Comparison of ENCODE assay signal across 13 mouse cellular contexts in the genomic region with DNA sequence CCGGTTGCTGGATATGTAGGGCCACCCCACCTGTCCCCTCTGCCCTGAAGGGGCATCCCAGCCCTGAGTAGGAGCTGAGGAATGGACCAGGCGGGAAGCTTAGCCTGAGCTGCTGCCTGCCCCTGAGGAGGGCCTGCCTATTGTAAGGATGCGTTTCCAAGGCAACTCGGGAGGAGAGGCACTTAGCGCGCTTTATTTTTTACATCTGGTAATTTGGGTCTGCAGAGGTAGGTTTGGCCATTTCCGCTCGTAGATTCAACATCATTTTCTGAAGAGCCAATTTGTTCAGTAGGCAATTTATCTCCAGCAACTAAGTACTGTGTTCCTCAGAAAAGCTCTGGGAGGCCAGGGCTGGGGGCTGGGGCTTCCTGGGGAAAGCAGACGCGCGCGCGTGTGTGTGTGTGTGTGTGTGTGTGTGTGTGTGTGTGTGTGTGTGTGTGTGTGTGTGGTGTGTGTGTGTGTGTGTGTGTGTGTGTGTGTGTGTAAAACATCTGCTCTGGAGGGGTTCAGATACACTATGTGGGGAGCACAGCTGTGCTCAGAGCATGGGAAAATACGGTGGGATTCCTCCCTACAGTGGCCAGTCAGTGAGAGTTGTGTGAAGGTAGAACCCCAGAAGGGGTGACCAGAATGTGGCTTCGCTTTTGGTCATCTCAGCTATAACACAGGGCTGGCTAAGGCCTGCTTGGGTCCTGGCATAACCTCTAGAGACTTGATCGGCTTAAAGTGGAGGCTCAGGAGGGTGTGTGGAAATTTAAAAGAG. TPM values are rescaled to one million over a fixed set of nuclear protein-coding genes. Genes with fewer than 3 reads are reported as not detected.
DNase-seq lines count a peak whose midpoint lies in the region; ATAC-seq lines count a peak whose summit lies in the region.
"Had no signal": no experiment of that assay in that cellular context is flagged by ENCODE, and none has a peak within 500 bp of the region (broad histone marks: within the 10 kb centered on the region; RNA-seq: fewer than 3 reads in every experiment).

No protein-coding gene starts in this region.

- H3K27ac ChIP-seq in embryonic facial prominence, embryonic 13.5 days = no peak overlapping the region
- peak overlapping the region; percentile 64 for H3K27ac ChIP-seq in hindbrain, embryonic 15.5 days (replicated peaks)
- H3K27ac ChIP-seq in midbrain, embryonic 16.5 days (ENCODE audit: low read length) = peak overlapping the region; percentile 75
- H3K27ac ChIP-seq: limb, embryonic 15.5 days had no signal

- no peaks in the 10 kb centered on the region for H3K36me3 ChIP-seq in embryonic facial prominence, embryonic 13.5 days
- 0 out of 2 replicates have a peak, but pooled peaks cover 3% of the 10 kb centered on the region for H3K36me3 ChIP-seq in hindbrain, embryonic 15.5 days
- H3K36me3 ChIP-seq in midbrain, embryonic 16.5 days (ENCODE audit: control insufficient read depth, insufficient read depth, low read length) = 0 out of 2 replicates have a peak, but pooled peaks cover 2% of the 10 kb centered on the region
- H3K36me3 ChIP-seq: limb, embryonic 15.5 days had no signal

- peak; percentile 70 for DNase-seq in brain, adult 2 months (ENCODE audit: low read depth, low spot score)
- DNase-seq in adipocyte (ENCODE audit: low spot score) = no peak
- DNase-seq in adrenal gland, adult 18-20 months (ENCODE audit: low spot score in 2 of 2) = no peak
- no peak for DNase-seq in layer of hippocampus, postnatal 14 days (ENCODE audit: low spot score in 2 of 2)
- DNase-seq in spleen, adult 12 weeks (ENCODE audit: low spot score) = no peak
- DNase-seq: cerebellum, adult 2 months; kidney, postnatal 10 days; thymus, adult 2 months had no signal

- peaks cover 31% of the 10 kb centered on the region for H3K27me3 ChIP-seq in embryonic facial prominence, embryonic 13.5 days
- H3K27me3 ChIP-seq in hindbrain, embryonic 15.5 days = no peaks in the 10 kb centered on the region
- H3K27me3 ChIP-seq in midbrain, embryonic 16.5 days (ENCODE audit: control insufficient read depth, insufficient read depth, low read depth, low read length) = no peaks in the 10 kb centered on the region
- H3K27me3 ChIP-seq: CH12.LX had no signal

- H3K4me1 ChIP-seq in embryonic facial prominence, embryonic 13.5 days = peaks cover 35% of the 10 kb centered on the region
- peaks cover 50% of the 10 kb centered on the region for H3K4me1 ChIP-seq in hindbrain, embryonic 15.5 days (replicated peaks)
- H3K4me1 ChIP-seq in midbrain, embryonic 16.5 days (ENCODE audit: control insufficient read depth, insufficient read depth, low read length) = peaks cover 28% of the 10 kb centered on the region

- ATAC-seq in embryonic facial prominence, embryonic 13.5 days (ENCODE audit: insufficient number of reproducible peaks, insufficient read depth, low FRiP score, low TSS enrichment, low read depth) = no peak
- peak; percentile 51; the same call in 1 of the 2 replicates for ATAC-seq in hindbrain, embryonic 15.5 days (ENCODE audit: low FRiP score, low read depth)
- peak; percentile 78 for ATAC-seq in midbrain, embryonic 16.5 days

- H3K9ac ChIP-seq in embryonic facial prominence, embryonic 13.5 days = no peak overlapping the region
- H3K9ac ChIP-seq in hindbrain, embryonic 15.5 days = no peak overlapping the region
- H3K9ac ChIP-seq in midbrain, embryonic 16.5 days (ENCODE audit: low read depth, low read length) = peak overlapping the region; percentile 40; the same call in 1 of the 2 replicates
- H3K9ac ChIP-seq: limb, embryonic 15.5 days had no signal

- H3K4me2 ChIP-seq in embryonic facial prominence, embryonic 13.5 days = peak overlapping the region; percentile 21; the same call in 1 of the 2 replicates
- peak overlapping the region; percentile 28 for H3K4me2 ChIP-seq in hindbrain, embryonic 15.5 days
- peak overlapping the region; percentile 36 for H3K4me2 ChIP-seq in midbrain, embryonic 16.5 days (ENCODE audit: low read length)
- H3K4me2 ChIP-seq: limb, embryonic 15.5 days had no signal

- whole genome bisulfite sequencing in embryonic facial prominence, embryonic 13.5 days = 20% methylated on average over 16 of the region's 16 CpGs
- 26% methylated on average over 16 of the region's 16 CpGs for WGBS in hindbrain, embryonic 15.5 days
- WGBS in midbrain, embryonic 16.5 days = 20% methylated on average over 11 of the region's 16 CpGs

- no peak overlapping the region for H3K4me3 ChIP-seq in embryonic facial prominence, embryonic 13.5 days
- H3K4me3 ChIP-seq in hindbrain, embryonic 15.5 days = no peak overlapping the region
- peak overlapping the region; percentile 2; the same call in 1 of the 2 replicates for H3K4me3 ChIP-seq in midbrain, embryonic 16.5 days (ENCODE audit: low read depth, low read length)
- H3K4me3 ChIP-seq: limb, embryonic 15.5 days had no signal

- H3K9me3 ChIP-seq in embryonic facial prominence, embryonic 13.5 days = peaks cover under 1% of the 10 kb centered on the region; the same call in 1 of the 2 replicates
- no peaks in the 10 kb centered on the region for H3K9me3 ChIP-seq in hindbrain, embryonic 15.5 days
- no peaks in the 10 kb centered on the region for H3K9me3 ChIP-seq in midbrain, embryonic 16.5 days (replicated peaks; ENCODE audit: control insufficient read depth, low read length, poor library complexity, severe bottlenecking)
- H3K9me3 ChIP-seq: limb, embryonic 15.5 days had no signal

RNA-seq across cellular contexts. Expression of gene Gm340, which starts 31.3 kb away (rescaled TPM):
- polyA plus RNA-seq in embryonic facial prominence, embryonic 13.5 days (2015; fragmentation: Nextera tagmentation; extraction: Ambion mirVana) = 2.6 and 2.8 TPM in 2 replicates
- 2.2 and 2.4 TPM in 2 replicates for polyA plus RNA-seq in hindbrain, embryonic 15.5 days (2015; fragmentation: Nextera tagmentation; extraction: Ambion mirVana)
- polyA plus RNA-seq in midbrain, embryonic 16.5 days (2015; fragmentation: Nextera tagmentation; extraction: Ambion mirVana) = 1.8 and 2.2 TPM in 2 replicates
- 10 to 100 TPM; 12.6 to 12.9 TPM for total RNA-seq in adrenal gland, adult 18-20 months (2021)
- total RNA-seq in layer of hippocampus, postnatal 14 days (2021) = 10 to 100 TPM; 10.9 to 12.7 TPM
